Comparison of ENCODE assay signal across 7 mouse cellular contexts in the genomic region with DNA sequence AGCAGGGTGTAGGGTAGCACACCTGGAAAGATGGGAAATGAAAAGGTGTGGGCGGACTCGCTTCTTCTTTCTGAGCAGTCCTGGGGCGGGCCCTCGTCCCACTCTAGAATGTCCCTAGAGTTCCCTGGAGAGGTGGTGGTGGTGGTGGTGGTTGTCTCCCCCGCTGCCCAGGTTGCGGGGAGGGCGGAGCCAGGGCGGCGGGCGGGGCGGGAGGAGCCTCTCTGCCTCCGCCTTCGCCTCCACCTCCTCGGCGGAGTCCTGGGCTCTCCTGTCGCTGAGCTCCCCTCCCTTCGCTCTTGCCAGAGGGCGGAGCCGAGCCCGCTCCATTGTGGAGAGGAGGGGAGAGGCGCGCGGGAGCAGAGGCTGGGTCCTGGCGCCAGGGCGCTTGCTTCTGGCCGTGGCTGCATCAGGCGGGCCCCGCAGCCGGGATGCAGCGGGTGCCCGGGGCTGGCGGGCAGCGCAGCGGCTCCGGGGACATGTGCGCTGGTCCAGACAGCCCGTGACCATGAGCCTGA. TPM values are rescaled to one million over a fixed set of nuclear protein-coding genes. Genes with fewer than 3 reads are reported as not detected.
A peak's percentile ranks its signal among the peaks of the same experiment; 100 is the strongest.
DNase-seq lines count a peak whose midpoint lies in the region; ATAC-seq and TF ChIP-seq lines count a peak whose summit lies in the region.

No protein-coding gene starts in this region.

- peaks cover 7% of the 10 kb centered on the region; the same call in 1 of the 2 replicates for H3K4me1 ChIP-seq in cortical plate, adult 2 months (ENCODE audit: control insufficient read depth, insufficient read depth, low read length)
- peaks cover 37% of the 10 kb centered on the region for H3K4me1 ChIP-seq in intestine, embryonic 14.5 days (replicated peaks; ENCODE audit: control insufficient read depth, insufficient read depth, low read length)
- H3K4me1 ChIP-seq in midbrain, embryonic 11.5 days (ENCODE audit: control insufficient read depth, insufficient read depth, low read length) = peaks cover 39% of the 10 kb centered on the region

- intact Hi-C loops in left cerebral cortex, postnatal 4 days (cut with DNase I) = no loop called here

- TF ChIP-seq CTCF in cortical plate, adult 2 months (IDR thresholded peaks at IDR 0.05; ENCODE audit: extremely low read depth, insufficient read depth, low read length) = no peak

- H3K4me2 ChIP-seq in intestine, embryonic 14.5 days (ENCODE audit: low read length) = peak overlapping the region; percentile 91
- H3K4me2 ChIP-seq in midbrain, embryonic 11.5 days = peak overlapping the region; percentile 93

- no peaks in the 10 kb centered on the region for H3K27me3 ChIP-seq in intestine, embryonic 14.5 days (replicated peaks; ENCODE audit: control insufficient read depth, insufficient read depth, low read length)
- no peaks in the 10 kb centered on the region for H3K27me3 ChIP-seq in midbrain, embryonic 11.5 days (ENCODE audit: control insufficient read depth, insufficient read depth, low read length)

- peak; percentile 64; the same call in 1 of the 2 replicates for TF ChIP-seq POLR2A in cortical plate, adult 2 months (IDR thresholded peaks at IDR 0.05; ENCODE audit: extremely low read depth, insufficient read depth, low read length)

- peak; percentile 59 for ATAC-seq in intestine, embryonic 14.5 days (replicated peaks; ENCODE audit: low FRiP score, low TSS enrichment, low read depth)
- ATAC-seq in midbrain, embryonic 11.5 days (ENCODE audit: low FRiP score) = peak; percentile 64

- peaks cover 53% of the 10 kb centered on the region for H3K36me3 ChIP-seq in intestine, embryonic 14.5 days (ENCODE audit: control insufficient read depth, insufficient read depth, low read length)
- peaks cover 19% of the 10 kb centered on the region for H3K36me3 ChIP-seq in midbrain, embryonic 11.5 days (ENCODE audit: control insufficient read depth, insufficient read depth, low read length)

- peak overlapping the region; percentile 63 for H3K27ac ChIP-seq in cortical plate, adult 2 months (ENCODE audit: insufficient read depth, low read length)
- peak overlapping the region; percentile 71 for H3K27ac ChIP-seq in intestine, embryonic 14.5 days (ENCODE audit: low read depth)
- peak overlapping the region; percentile 55 for H3K27ac ChIP-seq in midbrain, embryonic 11.5 days (ENCODE audit: low read depth, low read length)

- no peaks in the 10 kb centered on the region for H3K9me3 ChIP-seq in intestine, embryonic 14.5 days (ENCODE audit: control insufficient read depth, low read length)
- no peaks in the 10 kb centered on the region for H3K9me3 ChIP-seq in midbrain, embryonic 11.5 days (ENCODE audit: control insufficient read depth, low read length)

- DNase-seq in adrenal gland, adult 2 months = peak; percentile 95
- peak; percentile 80 for DNase-seq in gastrocnemius, postnatal 10 days
- peak; percentile 86 for DNase-seq in intestine, embryonic 14.5 days (ENCODE audit: low spot score)
- peak; percentile 90 for DNase-seq in left cerebral cortex, postnatal 4 days
- peak; percentile 95 for DNase-seq in midbrain, embryonic 11.5 days (ENCODE audit: low spot score, missing footprints)
- peak; percentile 68 for DNase-seq in spleen, adult 12 weeks (ENCODE audit: low spot score)

- peak overlapping the region; percentile 76 for H3K4me3 ChIP-seq in cortical plate, adult 2 months (ENCODE audit: insufficient read depth, low read length)
- peak overlapping the region; percentile 68 for H3K4me3 ChIP-seq in intestine, embryonic 14.5 days (ENCODE audit: low read depth, low read length)
- peak overlapping the region; percentile 58 for H3K4me3 ChIP-seq in midbrain, embryonic 11.5 days (ENCODE audit: low read depth, low read length)

- peak overlapping the region; percentile 81 for H3K9ac ChIP-seq in intestine, embryonic 14.5 days (ENCODE audit: low read length)
- H3K9ac ChIP-seq in midbrain, embryonic 11.5 days (ENCODE audit: low read length) = peak overlapping the region; percentile 94

- 1% methylated on average over 35 of the region's 37 CpGs for WGBS in intestine, embryonic 14.5 days
- under 1% methylated on average over 33 of the region's 37 CpGs for WGBS in midbrain, embryonic 11.5 days

RNA-seq across cellular contexts. Expression of a gene that starts 3.4 kb away (rescaled TPM):
- total RNA-seq in adrenal gland, adult 2 months (2021) = 10 to 100 TPM; 24.6 to 31.1 TPM
- polyA plus RNA-seq in adrenal gland, adult 2 months (2012; rRNA removed) = 13.0 and 15.2 TPM in 2 replicates
- polyA plus RNA-seq in cortical plate, adult 2 months (2012; rRNA removed) = 46.0 and 47.0 TPM in 2 replicates
- total RNA-seq in gastrocnemius, postnatal 10 days (2021) = 10 to 100 TPM; 10.9 to 13.3 TPM
- polyA plus RNA-seq in intestine, embryonic 14.5 days (2014; fragmentation: Nextera tagmentation; extraction: Ambion mirVana) = 35.3 and 36.2 TPM in 2 replicates
- total RNA-seq in left cerebral cortex, postnatal 4 days (2021) = 100 to 1,000 TPM in 1 of 2 experiments, 10 to 100 TPM in 1; 95.6 to 101 TPM
- polyA plus RNA-seq in midbrain, embryonic 11.5 days (2014; fragmentation: Nextera tagmentation; extraction: Ambion mirVana) = 68.3 and 72.9 TPM in 2 replicates

RNA-seq across cellular contexts. Expression of a gene that starts 21.6 kb away (rescaled TPM):
- under 1 TPM in 1 of 2 experiments, not detected in 1; 0.12 TPM for total RNA-seq in adrenal gland, adult 2 months (2021)
- 0.04 TPM in 1 of 2 replicates, not detected in the other for polyA plus RNA-seq in adrenal gland, adult 2 months (2012; rRNA removed)
- 0.40 and 0.42 TPM in 2 replicates for polyA plus RNA-seq in cortical plate, adult 2 months (2012; rRNA removed)
- under 1 TPM in 1 of 2 experiments, not detected in 1; 0.05 TPM for total RNA-seq in gastrocnemius, postnatal 10 days (2021)
- polyA plus RNA-seq in intestine, embryonic 14.5 days (2014; fragmentation: Nextera tagmentation; extraction: Ambion mirVana) = 0.23 and 0.38 TPM in 2 replicates
- under 1 TPM; 0.54 to 0.82 TPM for total RNA-seq in left cerebral cortex, postnatal 4 days (2021)
- polyA plus RNA-seq in midbrain, embryonic 11.5 days (2014; fragmentation: Nextera tagmentation; extraction: Ambion mirVana) = 0.15 and 0.31 TPM in 2 replicates

RNA-seq across cellular contexts. Expression of a gene that starts 26.7 kb away (rescaled TPM):
- total RNA-seq in adrenal gland, adult 2 months (2021) = 10 to 100 TPM; 42.0 to 52.8 TPM
- 14.8 and 14.9 TPM in 2 replicates for polyA plus RNA-seq in adrenal gland, adult 2 months (2012; rRNA removed)
- 424 and 429 TPM in 2 replicates for polyA plus RNA-seq in cortical plate, adult 2 months (2012; rRNA removed)
- 10 to 100 TPM; 45.9 to 59.6 TPM for total RNA-seq in gastrocnemius, postnatal 10 days (2021)
- 17.2 and 19.5 TPM in 2 replicates for polyA plus RNA-seq in intestine, embryonic 14.5 days (2014; fragmentation: Nextera tagmentation; extraction: Ambion mirVana)
- 10 to 100 TPM; 26.2 to 32.6 TPM for total RNA-seq in left cerebral cortex, postnatal 4 days (2021)
- 9.0 and 11.4 TPM in 2 replicates for polyA plus RNA-seq in midbrain, embryonic 11.5 days (2014; fragmentation: Nextera tagmentation; extraction: Ambion mirVana)

RNA-seq across cellular contexts. Expression of a gene that starts 28.9 kb away (rescaled TPM):
- not detected for total RNA-seq in adrenal gland, adult 2 months (2021)
- polyA plus RNA-seq in adrenal gland, adult 2 months (2012; rRNA removed) = not detected in 2 replicates
- polyA plus RNA-seq in cortical plate, adult 2 months (2012; rRNA removed) = 0.06 and 0.13 TPM in 2 replicates
- not detected for total RNA-seq in gastrocnemius, postnatal 10 days (2021)
- polyA plus RNA-seq in intestine, embryonic 14.5 days (2014; fragmentation: Nextera tagmentation; extraction: Ambion mirVana) = not detected in 2 replicates
- not detected for total RNA-seq in left cerebral cortex, postnatal 4 days (2021)
- polyA plus RNA-seq in midbrain, embryonic 11.5 days (2014; fragmentation: Nextera tagmentation; extraction: Ambion mirVana) = not detected in 2 replicates

Comparison
In these comparisons a context has a peak if more than half of its experiments do, and no peak if none do; other contexts are left out.
1. Peak in every context shown above with its lines: DNase-seq, ATAC-seq, H3K4me3 ChIP-seq and H3K27ac ChIP-seq.
2. RNA of a gene that starts 26.7 kb away (polyA plus RNA-seq): 424 to 429 TPM in cortical plate, adult 2 months; 17.2 to 19.5 TPM in intestine, embryonic 14.5 days, 14.8 to 14.9 TPM in adrenal gland, adult 2 months and 9.0 to 11.4 TPM in midbrain, embryonic 11.5 days; every median in the first group is over 10 times any median in the second.